Mouse (Mus musculus): ENCODE data around the gene Hoxb5. TPM values are rescaled to one million over a fixed set of nuclear protein-coding genes. Genes with fewer than 3 reads are reported as not detected.

The Hoxb5 gene
- polyA plus RNA-seq, 1 experiment from 2014 or later: 0.67 TPM

DNA sequence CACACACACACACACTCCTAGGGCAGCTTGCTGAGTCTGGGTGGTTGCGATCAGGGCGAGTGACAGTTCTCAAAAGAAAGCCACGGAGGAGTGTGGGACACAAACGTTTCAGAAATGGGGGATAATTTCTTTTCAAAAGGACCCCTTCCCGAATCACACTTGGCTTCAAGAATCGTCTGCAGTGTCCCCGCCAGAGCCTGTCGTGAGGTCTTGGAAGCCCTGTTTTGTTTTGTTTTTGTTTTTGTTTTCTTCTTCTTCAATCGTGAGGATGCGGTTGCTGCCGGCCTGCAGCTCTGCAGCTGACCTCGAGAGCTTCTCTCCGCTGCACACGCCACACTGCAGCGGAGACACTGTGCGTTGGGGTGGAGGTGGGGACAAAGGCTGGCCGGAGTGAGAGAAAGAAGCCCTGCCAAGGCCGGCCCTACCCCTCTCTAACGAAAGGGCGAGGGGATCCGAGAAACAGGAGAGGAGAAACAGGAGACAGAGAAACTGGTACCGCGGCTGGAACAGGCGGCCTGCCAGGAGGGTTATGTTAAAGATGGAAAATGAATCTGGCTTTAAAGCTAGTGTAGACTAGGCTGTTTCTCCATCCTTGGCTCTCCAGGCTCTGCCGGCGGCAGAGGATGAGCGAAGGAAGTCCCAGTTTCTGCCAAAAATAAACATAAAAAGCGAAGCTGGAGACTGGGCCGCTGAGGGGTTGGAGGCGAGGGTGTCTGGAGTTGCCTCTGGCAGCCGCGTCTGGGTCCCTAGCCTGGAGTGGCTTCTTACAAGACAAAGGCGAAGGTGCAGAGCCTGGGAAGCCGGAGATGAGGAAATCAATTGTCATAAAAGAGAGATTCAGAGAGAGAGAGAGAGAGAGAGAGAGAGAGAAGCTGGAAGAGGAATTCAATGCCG, 25.7 kb upstream of the Hoxb5 start:
- WGBS: 1% methylated on average over 35 of the region's 35 CpGs
- H3K27ac ChIP-seq (replicated peaks; ENCODE audit: low read depth, low read length): no peak overlapping the region
- H3K9me3 ChIP-seq (replicated peaks; ENCODE audit: control insufficient read depth, low read length): no peaks in the 10 kb centered on the region
- H3K27me3 ChIP-seq (ENCODE audit: control insufficient read depth, insufficient read depth, low read length): peaks cover 96% of the 10 kb centered on the region
- no peak overlapping the region for H3K9ac ChIP-seq (replicated peaks; ENCODE audit: low read length)
- H3K4me3 ChIP-seq (ENCODE audit: low read depth, low read length): no peak overlapping the region
- no peaks in the 10 kb centered on the region for H3K4me1 ChIP-seq (ENCODE audit: control insufficient read depth, insufficient read depth, low read length)
- H3K4me2 ChIP-seq (ENCODE audit: low read depth, low read length): no peak overlapping the region
- no peaks in the 10 kb centered on the region; the same call in 1 of the 2 replicates for H3K36me3 ChIP-seq (replicated peaks; ENCODE audit: control insufficient read depth, insufficient read depth, low read depth, low read length)
- no peak for DNase-seq (ENCODE audit: low spot score)
- ATAC-seq (replicated peaks; ENCODE audit: insufficient number of reproducible peaks, low FRiP score, low TSS enrichment, low read depth): no peak

- 20% methylated on average over 12 of the region's 14 CpGs for WGBS
- Histone ChIP-seq H3K4me1 (ENCODE audit: control insufficient read depth, insufficient read depth, low read length) (no peaks in the 10 kb centered on the region), H3K9ac (replicated peaks; ENCODE audit: low read length) (no peak overlapping the region), H3K4me3 (ENCODE audit: low read depth, low read length) (no peak overlapping the region), H3K27ac (replicated peaks; ENCODE audit: low read depth, low read length) (no peak overlapping the region), H3K27me3 (ENCODE audit: control insufficient read depth, insufficient read depth, low read length) (peaks cover 94% of the 10 kb centered on the region), H3K36me3 (replicated peaks; ENCODE audit: control insufficient read depth, insufficient read depth, low read depth, low read length) (no peaks in the 10 kb centered on the region; the same call in 1 of the 2 replicates), H3K9me3 (replicated peaks; ENCODE audit: control insufficient read depth, low read length) (no peaks in the 10 kb centered on the region), H3K4me2 (ENCODE audit: low read depth, low read length) (no peak overlapping the region)
- DNase-seq (ENCODE audit: low spot score): no peak
- no peak for ATAC-seq (replicated peaks; ENCODE audit: insufficient number of reproducible peaks, low FRiP score, low TSS enrichment, low read depth)
These were observed 24.8 kb upstream of the Hoxb5 start for GRCm38 (mm10) chr11:96278324-96278723.

DNA sequence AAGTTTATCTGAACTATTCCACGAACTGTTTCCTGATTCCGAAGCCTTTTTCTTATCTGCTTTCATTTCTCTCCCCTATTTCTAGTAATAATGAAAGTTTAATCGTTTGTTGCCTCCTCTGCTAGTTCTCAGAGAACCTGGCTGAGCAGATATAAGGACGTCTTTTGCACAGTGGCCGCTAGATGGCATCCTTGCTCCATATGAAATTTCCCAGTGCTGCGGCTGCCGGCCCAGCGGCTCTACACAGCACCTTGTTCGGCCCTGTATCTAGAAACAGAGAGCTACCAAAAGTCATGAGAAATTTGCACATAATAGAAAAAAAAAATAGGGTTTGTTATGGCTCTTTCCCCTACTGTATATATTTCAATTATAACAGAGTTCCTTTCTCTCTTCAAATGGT, 24.4 kb upstream of the Hoxb5 start:
- Histone ChIP-seq H3K4me3 (ENCODE audit: low read depth, low read length) (no peak overlapping the region), H3K4me2 (ENCODE audit: low read depth, low read length) (no peak overlapping the region), H3K4me1 (ENCODE audit: control insufficient read depth, insufficient read depth, low read length) (no peaks in the 10 kb centered on the region), H3K36me3 (replicated peaks; ENCODE audit: control insufficient read depth, insufficient read depth, low read depth, low read length) (no peaks in the 10 kb centered on the region; the same call in 1 of the 2 replicates), H3K9ac (replicated peaks; ENCODE audit: low read length) (no peak overlapping the region), H3K27me3 (ENCODE audit: control insufficient read depth, insufficient read depth, low read length) (peaks cover 93% of the 10 kb centered on the region), H3K27ac (replicated peaks; ENCODE audit: low read depth, low read length) (no peak overlapping the region), H3K9me3 (replicated peaks; ENCODE audit: control insufficient read depth, low read length) (no peaks in the 10 kb centered on the region)
- WGBS: under 1% methylated on average over 9 of the region's 9 CpGs
- DNase-seq (ENCODE audit: low spot score) (peak; percentile 91), ATAC-seq (replicated peaks; ENCODE audit: insufficient number of reproducible peaks, low FRiP score, low TSS enrichment, low read depth) (no peak)

DNA sequence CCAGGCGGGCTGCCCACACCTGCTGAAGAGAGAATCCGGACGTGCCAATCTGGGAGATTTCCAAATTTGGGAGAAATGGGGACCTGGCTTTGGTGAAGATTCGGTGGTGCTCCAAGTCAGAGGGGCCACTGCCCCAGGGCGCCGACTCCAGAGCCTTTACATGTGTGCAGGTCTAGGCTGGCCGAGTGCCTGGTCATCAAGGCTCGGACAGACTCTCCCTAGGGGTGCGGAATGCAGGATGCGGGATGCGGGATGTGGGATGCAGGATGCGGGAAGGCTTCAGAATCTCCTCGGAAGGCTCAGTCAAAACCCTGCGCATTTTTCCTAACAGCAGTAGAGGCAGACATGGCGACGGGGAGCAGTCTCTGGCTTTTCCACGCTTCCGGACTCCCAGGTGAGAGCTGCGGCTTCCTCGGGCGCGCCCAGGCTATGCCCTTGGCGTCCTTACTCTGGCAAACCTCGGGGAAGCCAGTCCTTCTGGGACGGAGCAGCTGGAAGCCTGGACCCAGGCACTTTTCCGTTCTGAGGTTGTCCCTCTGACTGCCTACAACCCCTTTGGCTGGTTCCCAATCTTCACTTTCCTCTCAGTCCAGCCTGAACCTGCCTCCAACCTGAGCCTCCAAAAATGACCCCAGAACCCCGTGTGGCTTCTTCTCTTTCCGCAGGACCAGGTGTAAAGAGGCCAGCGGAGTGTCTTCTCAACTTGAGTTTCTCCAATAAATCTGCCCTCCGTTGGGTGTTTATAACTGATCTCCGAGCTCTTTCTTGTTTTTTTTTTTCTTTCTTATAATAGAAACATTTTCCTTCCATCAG, 23.5 kb upstream of the Hoxb5 start:
- Histone ChIP-seq H3K9ac (replicated peaks; ENCODE audit: low read length) (no peak overlapping the region), H3K27me3 (ENCODE audit: control insufficient read depth, insufficient read depth, low read length) (peaks cover 91% of the 10 kb centered on the region), H3K4me2 (ENCODE audit: low read depth, low read length) (no peak overlapping the region), H3K4me3 (ENCODE audit: low read depth, low read length) (no peak overlapping the region), H3K4me1 (ENCODE audit: control insufficient read depth, insufficient read depth, low read length) (no peaks in the 10 kb centered on the region), H3K9me3 (replicated peaks; ENCODE audit: control insufficient read depth, low read length) (no peaks in the 10 kb centered on the region), H3K36me3 (replicated peaks; ENCODE audit: control insufficient read depth, insufficient read depth, low read depth, low read length) (no peaks in the 10 kb centered on the region; the same call in 1 of the 2 replicates), H3K27ac (replicated peaks; ENCODE audit: low read depth, low read length) (no peak overlapping the region)
- WGBS: 2% methylated on average over 31 of the region's 31 CpGs
- no peak for DNase-seq (ENCODE audit: low spot score)
- no peak for ATAC-seq (replicated peaks; ENCODE audit: insufficient number of reproducible peaks, low FRiP score, low TSS enrichment, low read depth)

DNA sequence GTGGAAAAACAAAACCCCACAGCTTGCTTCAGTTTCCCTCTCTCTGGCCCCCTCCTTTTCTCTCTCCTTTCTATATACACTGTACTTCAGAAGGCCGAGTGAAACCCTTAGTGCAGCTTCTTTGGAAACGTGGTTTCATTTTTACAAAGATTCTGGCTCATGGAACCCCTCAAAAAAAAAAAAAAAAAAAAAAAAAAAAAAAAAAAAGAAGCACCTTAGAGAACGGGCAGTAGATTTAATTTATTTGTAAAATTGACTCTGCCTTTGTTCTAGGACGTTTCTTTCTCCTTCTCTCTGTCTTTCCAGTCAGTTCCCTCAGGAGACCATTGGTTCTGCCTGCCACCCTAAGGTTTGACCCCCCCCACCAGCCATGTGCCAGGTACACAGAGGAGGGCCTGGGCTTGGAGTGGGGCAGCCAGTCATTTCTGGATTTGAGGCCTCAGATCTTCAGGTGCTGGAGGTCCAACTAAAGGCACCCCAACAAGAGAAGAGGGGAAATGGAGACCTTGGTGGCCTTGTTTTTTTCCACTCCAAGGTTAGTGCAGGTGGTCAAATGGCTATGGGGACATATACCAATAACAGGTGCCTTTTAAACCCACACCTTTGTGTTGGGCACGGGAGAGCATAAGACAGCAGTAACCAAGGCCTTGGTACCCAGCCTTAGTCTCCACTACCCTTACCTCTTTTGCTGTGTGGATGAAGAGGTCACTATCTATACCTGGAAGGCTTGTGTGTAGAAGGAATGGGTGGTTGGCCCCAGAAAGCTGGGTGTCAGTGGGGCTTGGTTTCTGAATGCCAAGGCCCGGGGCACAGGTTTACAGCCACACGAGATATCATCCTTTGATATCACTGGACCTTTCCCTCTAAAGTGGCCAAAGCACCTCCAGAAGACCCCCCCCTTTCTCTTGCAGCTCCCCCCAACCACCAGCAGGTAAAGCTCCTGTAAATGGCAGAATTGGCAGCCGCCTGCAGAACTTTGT, 22.4 kb upstream of the Hoxb5 start:
- Histone ChIP-seq H3K4me1 (ENCODE audit: control insufficient read depth, insufficient read depth, low read length) (no peaks in the 10 kb centered on the region), H3K36me3 (replicated peaks; ENCODE audit: control insufficient read depth, insufficient read depth, low read depth, low read length) (no peaks in the 10 kb centered on the region; the same call in 1 of the 2 replicates), H3K27me3 (ENCODE audit: control insufficient read depth, insufficient read depth, low read length) (peaks cover 91% of the 10 kb centered on the region), H3K4me3 (ENCODE audit: low read depth, low read length) (no peak overlapping the region), H3K4me2 (ENCODE audit: low read depth, low read length) (no peak overlapping the region), H3K9me3 (replicated peaks; ENCODE audit: control insufficient read depth, low read length) (no peaks in the 10 kb centered on the region), H3K9ac (replicated peaks; ENCODE audit: low read length) (no peak overlapping the region), H3K27ac (replicated peaks; ENCODE audit: low read depth, low read length) (no peak overlapping the region)
- no peak for DNase-seq (ENCODE audit: low spot score)
- 6% methylated on average over 8 of the region's 8 CpGs for WGBS
- no peak for ATAC-seq (replicated peaks; ENCODE audit: insufficient number of reproducible peaks, low FRiP score, low TSS enrichment, low read depth)

- 4% methylated on average over 18 of the region's 18 CpGs for WGBS
- Histone ChIP-seq H3K27ac (replicated peaks; ENCODE audit: low read depth, low read length) (no peak overlapping the region), H3K9ac (replicated peaks; ENCODE audit: low read length) (no peak overlapping the region; the same call in 1 of the 2 replicates), H3K27me3 (ENCODE audit: control insufficient read depth, insufficient read depth, low read length) (peaks cover 91% of the 10 kb centered on the region), H3K9me3 (replicated peaks; ENCODE audit: control insufficient read depth, low read length) (no peaks in the 10 kb centered on the region), H3K36me3 (replicated peaks; ENCODE audit: control insufficient read depth, insufficient read depth, low read depth, low read length) (no peaks in the 10 kb centered on the region; the same call in 1 of the 2 replicates), H3K4me1 (ENCODE audit: control insufficient read depth, insufficient read depth, low read length) (no peaks in the 10 kb centered on the region), H3K4me3 (ENCODE audit: low read depth, low read length) (no peak overlapping the region), H3K4me2 (ENCODE audit: low read depth, low read length) (no peak overlapping the region)
- ATAC-seq (replicated peaks; ENCODE audit: insufficient number of reproducible peaks, low FRiP score, low TSS enrichment, low read depth): no peak
- DNase-seq (ENCODE audit: low spot score): no peak
These were observed 21.7 kb upstream of the Hoxb5 start for GRCm38 (mm10) chr11:96281396-96281795.

DNA sequence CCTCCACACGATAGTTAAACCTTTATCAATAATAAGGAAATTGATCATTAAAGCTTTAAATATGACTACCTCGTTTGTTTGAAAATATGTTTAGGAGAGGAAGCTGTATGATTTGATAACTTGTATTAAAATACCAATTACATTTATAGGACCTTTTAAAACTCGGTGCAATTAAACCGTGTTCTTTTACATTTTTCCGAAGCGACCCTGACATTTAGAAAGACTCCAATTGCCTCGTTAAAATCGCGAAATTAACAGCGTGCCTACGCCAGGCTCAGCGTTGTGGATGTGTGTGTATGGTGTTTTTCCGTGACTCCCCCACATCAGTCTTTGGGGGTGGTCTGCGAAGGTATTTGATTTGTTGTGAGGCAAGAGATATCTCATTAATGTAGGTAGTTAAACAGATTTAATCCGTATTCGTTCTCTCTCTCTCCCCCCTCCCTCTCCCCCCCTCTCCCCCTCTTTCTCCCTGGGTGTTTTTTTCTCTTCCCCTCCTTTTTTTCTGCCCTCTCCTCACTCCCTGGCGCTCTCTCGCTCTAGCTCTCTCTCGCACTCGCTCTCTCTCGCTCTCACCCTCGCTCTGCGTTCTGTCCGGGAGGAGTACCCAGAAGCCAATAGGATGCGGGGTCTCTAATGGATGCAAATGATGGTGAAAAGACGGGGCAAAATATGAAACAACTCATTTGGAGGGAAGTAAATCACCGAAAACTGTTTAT, 21.1 kb upstream of the Hoxb5 start, which contains the start of gene Hoxb8:
Gene Hoxb8, plus strand, starts transcription at position 51 of the 716 bp plus-strand sequence.
- no peak for DNase-seq (ENCODE audit: low spot score)
- Histone ChIP-seq H3K4me1 (ENCODE audit: control insufficient read depth, insufficient read depth, low read length) (no peaks in the 10 kb centered on the region), H3K27me3 (ENCODE audit: control insufficient read depth, insufficient read depth, low read length) (peaks cover 91% of the 10 kb centered on the region), H3K27ac (replicated peaks; ENCODE audit: low read depth, low read length) (no peak within 1 kb of the TSS), H3K9ac (replicated peaks; ENCODE audit: low read length) (no peak within 1 kb of the TSS; the same call in 1 of the 2 replicates), H3K36me3 (replicated peaks; ENCODE audit: control insufficient read depth, insufficient read depth, low read depth, low read length) (no peaks in the 10 kb centered on the region; the same call in 1 of the 2 replicates), H3K9me3 (replicated peaks; ENCODE audit: control insufficient read depth, low read length) (no peaks in the 10 kb centered on the region), H3K4me2 (ENCODE audit: low read depth, low read length) (no peak within 1 kb of the TSS), H3K4me3 (ENCODE audit: low read depth, low read length) (no peak within 1 kb of the TSS)
- WGBS: 1% methylated on average over 27 of the region's 27 CpGs
- ATAC-seq (replicated peaks; ENCODE audit: insufficient number of reproducible peaks, low FRiP score, low TSS enrichment, low read depth): no peak

All from embryonic facial prominence, embryonic 11.5 days (tissue).